ENCODE assay signal across 20 mouse cellular contexts in genomic region chr10:19514837-19515236, GRCm38 (mm10).
"Had no signal": no experiment of that assay in that cellular context is flagged by ENCODE, and none has a peak within 500 bp of the region (broad histone marks: within the 10 kb centered on the region; RNA-seq: fewer than 3 reads in every experiment).

No protein-coding gene starts in this region.

- H3K36me3 ChIP-seq: limb, embryonic 10.5 days; limb, embryonic 13.5 days; liver, embryonic 12.5 days; liver, embryonic 15.5 days; midbrain, embryonic 15.5 days; neural tube, embryonic 12.5 days; neural tube, embryonic 15.5 days; stomach, embryonic 15.5 days had no signal

- H3K4me1 ChIP-seq: limb, embryonic 10.5 days; liver, embryonic 12.5 days; liver, embryonic 15.5 days; midbrain, embryonic 15.5 days; neural tube, embryonic 12.5 days; neural tube, embryonic 15.5 days; stomach, embryonic 15.5 days had no signal

- H3K27me3 ChIP-seq: limb, embryonic 13.5 days; liver, embryonic 12.5 days; liver, embryonic 15.5 days; midbrain, embryonic 15.5 days; neural tube, embryonic 12.5 days; neural tube, embryonic 15.5 days; stomach, embryonic 15.5 days had no signal

- H3K27ac ChIP-seq: limb, embryonic 10.5 days; limb, embryonic 13.5 days; liver, embryonic 12.5 days; liver, embryonic 15.5 days; macrophage; midbrain, embryonic 15.5 days; neural tube, embryonic 12.5 days; neural tube, embryonic 15.5 days; stomach, embryonic 15.5 days had no signal

- ATAC-seq: liver, embryonic 12.5 days; midbrain, embryonic 15.5 days had no signal

- H3K9ac ChIP-seq: limb, embryonic 13.5 days; liver, embryonic 12.5 days; liver, embryonic 15.5 days; midbrain, embryonic 15.5 days; neural tube, embryonic 12.5 days; neural tube, embryonic 15.5 days; stomach, embryonic 15.5 days had no signal

- DNase-seq: kidney, adult 11 months; kidney, adult 9 months; kidney, postnatal 14 days; kidney, postnatal 4 days; liver; lung, adult 18-20 months; right cerebral cortex, adult 18-20 months; right cerebral cortex, postnatal 14 days; right cerebral cortex, postnatal 4 days; thymus, postnatal 25 days had no signal

- H3K4me3 ChIP-seq: limb, embryonic 10.5 days; limb, embryonic 13.5 days; liver, embryonic 12.5 days; liver, embryonic 15.5 days; midbrain, embryonic 15.5 days; neural tube, embryonic 12.5 days; neural tube, embryonic 15.5 days; stomach, embryonic 15.5 days had no signal

- H3K4me2 ChIP-seq: limb, embryonic 13.5 days; liver, embryonic 12.5 days; liver, embryonic 15.5 days; midbrain, embryonic 11.5 days; midbrain, embryonic 15.5 days; neural tube, embryonic 12.5 days; neural tube, embryonic 15.5 days; stomach, embryonic 15.5 days had no signal

- H3K9me3 ChIP-seq: limb, embryonic 10.5 days; limb, embryonic 13.5 days; liver, embryonic 12.5 days; liver, embryonic 15.5 days; midbrain, embryonic 15.5 days; neural tube, embryonic 12.5 days; neural tube, embryonic 15.5 days; stomach, embryonic 15.5 days had no signal
